Mouse (Mus musculus) myocyte (in vitro differentiated cells): Measurements from ENCODE around the gene Rnf148.

Experiments
- CEBPB ChIP-seq: IDR thresholded peaks from 2 replicates; pipeline ENCODE4 v1.6.1; 2011; ENCODE audit warnings: mild to moderate bottlenecking, moderate library complexity; ENCODE audit not compliant: poor library complexity, insufficient read depth, severe bottlenecking
- MYOG ChIP-seq, 3 experiments: IDR thresholded peaks; one replicate each; pipeline ENCODE4 v1.6.1; 2011; ENCODE audit warnings: control low read depth in 2 of 3, low read depth in 2 of 3, mild to moderate bottlenecking in 2 of 3; ENCODE audit not compliant: insufficient read length in 2 of 3, control insufficient read depth in 1 of 3, insufficient read depth in 1 of 3
- POLR2A ChIP-seq: IDR thresholded peaks from one replicate; pipeline ENCODE4 v1.6.1; 2011; ENCODE audit warnings: low read depth, mild to moderate bottlenecking, control low read depth, moderate library complexity; ENCODE audit not compliant: insufficient read length
- TCF12 ChIP-seq: IDR thresholded peaks from one replicate; pipeline ENCODE4 v1.6.1; 2011; ENCODE audit warnings: mild to moderate bottlenecking, control low read depth; ENCODE audit not compliant: poor library complexity, insufficient read depth, severe bottlenecking
- TCF3 ChIP-seq: IDR thresholded peaks from one replicate; pipeline ENCODE4 v1.6.1; 2011; ENCODE audit warnings: low read depth, control low read depth; ENCODE audit not compliant: insufficient read length

DNA sequence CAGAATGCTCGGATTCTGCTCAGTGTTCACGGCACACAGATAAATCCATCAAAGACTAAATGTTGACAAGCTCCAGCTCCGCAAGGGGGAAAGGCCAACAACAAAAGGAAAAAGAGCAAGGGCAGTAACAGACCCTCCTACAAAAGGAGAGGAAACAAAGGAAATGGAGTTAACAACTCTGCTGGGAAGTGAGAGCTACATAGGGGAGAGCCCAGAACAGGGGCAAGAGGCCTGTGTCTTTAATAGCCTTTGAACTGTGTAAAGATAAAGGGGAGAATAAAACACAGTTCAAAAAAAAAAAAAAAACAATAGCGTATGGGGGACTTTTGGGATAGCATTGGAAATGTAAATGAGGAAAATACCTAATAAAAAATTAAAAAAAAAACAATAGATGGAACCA lies 24.5 kb downstream of the Rnf148 start:
- TF ChIP-seq POLR2A: no peak
- TF ChIP-seq TCF3: no peak
- TF ChIP-seq MYOG (IDR thresholded peaks at IDR 0.05; ENCODE audit: control insufficient read depth in 1 of 3, insufficient read depth in 1 of 3, insufficient read length in 2 of 3, low read depth in 2 of 3): no peak
- TF ChIP-seq TCF12: no peak
- TF ChIP-seq CEBPB: no peak
